Mouse (Mus musculus) ES-E14 (cell line): ENCODE results near the gene Bbs2. TPM values are rescaled to one million over a fixed set of nuclear protein-coding genes. Genes with fewer than 3 reads are reported as not detected.
"Not testable (repeated sequence)": the region's sequence is repeated elsewhere in the genome, so short reads cannot be mapped to it uniquely, and the experiment has no call there.

Experiments used
- DNase-seq: peaks from one replicate; pipeline ENCODE4 v3.0.0-alpha.2; 2013; ENCODE audit warnings: low read depth, low spot score
- H3K27ac ChIP-seq: 2 replicates; pipeline ENCODE4 v1.5.1; 2012; ENCODE audit warnings: low read depth, mild to moderate bottlenecking, low read length, moderate library complexity, mixed read lengths; ENCODE audit not compliant: poor library complexity, insufficient read depth, severe bottlenecking
- H3K36me3 ChIP-seq: 2 replicates; pipeline ENCODE4 v1.6.1; 2012; ENCODE audit warnings: mild to moderate bottlenecking, low read length, moderate library complexity, mixed read lengths; ENCODE audit not compliant: control insufficient read depth, poor library complexity, insufficient read depth, severe bottlenecking
- H3K4me1 ChIP-seq, 2 experiments: fragments of 150-350 bp in 1 of 2; sonication (generic) in 1 of 2; 2 replicates each; pipeline ENCODE4 v1.6.1; 2012; ENCODE audit warnings: low read length in 2 of 2, mild to moderate bottlenecking in 1 of 2, mixed read lengths in 1 of 2; ENCODE audit not compliant: control insufficient read depth in 2 of 2, insufficient read depth in 2 of 2, poor library complexity in 1 of 2
- H3K4me3 ChIP-seq, 2 experiments: fragments of 150-350 bp in 1 of 2; sonication (generic) in 1 of 2; 2 replicates each; pipeline ENCODE4 v1.5.1; 2012; ENCODE audit warnings: low read length in 2 of 2, low read depth in 1 of 2, mild to moderate bottlenecking in 1 of 2, mixed read lengths in 1 of 2; ENCODE audit not compliant: insufficient read depth in 1 of 2, poor library complexity in 1 of 2, severe bottlenecking in 1 of 2
- H3K9ac ChIP-seq: 2 replicates; pipeline ENCODE4 v1.6.1; 2012; ENCODE audit warnings: low read depth, mild to moderate bottlenecking, low read length, mixed read lengths; ENCODE audit not compliant: poor library complexity, insufficient read depth, severe bottlenecking
- H3K9me3 ChIP-seq: fragments of 150-350 bp; sonication (generic); 2 replicates; pipeline ENCODE4 v1.6.1; 2012; ENCODE audit warnings: low read depth, mild to moderate bottlenecking, low read length; ENCODE audit not compliant: control insufficient read depth, insufficient read depth
- CHD2 ChIP-seq: IDR thresholded peaks from 2 replicates; pipeline ENCODE4 v1.6.1; 2014; ENCODE audit warnings: mild to moderate bottlenecking, low read depth, low read length, inconsistent platforms
- HCFC1 ChIP-seq: IDR thresholded peaks from 2 replicates; pipeline ENCODE4 v1.6.1; 2012; ENCODE audit warnings: low read length, inconsistent platforms, borderline replicate concordance; ENCODE audit not compliant: insufficient read depth
- MAFK ChIP-seq: IDR thresholded peaks from 2 replicates; pipeline ENCODE4 v1.6.1; 2014; ENCODE audit warnings: mild to moderate bottlenecking, low read depth, low read length, inconsistent platforms; ENCODE audit not compliant: insufficient read depth
- ZC3H11A ChIP-seq: IDR thresholded peaks from 2 replicates; pipeline ENCODE4 v1.6.1; 2012; ENCODE audit warnings: low read depth, mild to moderate bottlenecking, inconsistent platforms, low read length, borderline replicate concordance
- ZNF384 ChIP-seq: IDR thresholded peaks from 2 replicates; pipeline ENCODE4 v1.6.1; 2012; ENCODE audit warnings: low read depth, low read length, inconsistent platforms
- in situ Hi-C, 2 experiments: fragments of 600-800 bp; cut with MboI; formaldehyde crosslinking; loops; one replicate each; pipeline ENCODE4 v1.15.1; 2025; ENCODE audit warnings: low sequenced_read_pairs in 2 of 2, inconsistent platforms in 1 of 2; ENCODE audit not compliant: unreplicated experiment in 2 of 2
- total RNA-seq: library from RNA; depleted of rRNA; stranded (reverse); fragments of 300-350 nt; gene quantifications from 2 replicates; pipeline ENCODE4 v1.2.3, GENCODE M21; 2012

Gene Bbs2
- total RNA-seq, 1 experiment = 26.0 TPM

- in situ Hi-C loops = no loop called here
- Histone ChIP-seq H3K9me3 (no peaks in the 10 kb centered on the region), H3K4me3 (no peak overlapping the region), H3K4me1 (peaks cover 0 to 3% of the 10 kb centered on the region in 2 experiments; a peak in 1 of 4 replicates), H3K27ac (no peak overlapping the region), H3K36me3 (no peaks in the 10 kb centered on the region), H3K9ac (no peak overlapping the region)
- no peak for DNase-seq
- TF ChIP-seq HCFC1 = no peak
- no peak for TF ChIP-seq ZC3H11A
- TF ChIP-seq CHD2 = no peak
- no peak for TF ChIP-seq ZNF384
- no peak for TF ChIP-seq MAFK
Observed at GRCm38 (mm10) chr8:94136192-94136591, 37.5 kb upstream of the Bbs2 start.

GRCm38 (mm10) chr8:94135556-94135955 lies 36.8 kb upstream of the Bbs2 start:
- DNase-seq = no peak
- no peaks in the 10 kb centered on the region for H3K9me3 ChIP-seq
- H3K4me1 ChIP-seq = peaks cover 0 to 3% of the 10 kb centered on the region in 2 experiments; a peak in 1 of 4 replicates
- no peak overlapping the region for H3K4me3 ChIP-seq
- in situ Hi-C loops = no loop called here
- H3K27ac ChIP-seq = no peak overlapping the region
- H3K36me3 ChIP-seq = no peaks in the 10 kb centered on the region
- TF ChIP-seq ZNF384 (no peak), MAFK (no peak), CHD2 (no peak), HCFC1 (no peak), ZC3H11A (no peak)
- H3K9ac ChIP-seq = no peak overlapping the region

GRCm38 (mm10) chr8:94134601-94135000 lies 35.9 kb upstream of the Bbs2 start:
- TF ChIP-seq MAFK = peak; percentile 48; the same call in 1 of the 2 replicates
- H3K4me3 ChIP-seq, H3K27ac ChIP-seq, DNase-seq, H3K9me3 ChIP-seq, H3K9ac ChIP-seq, H3K4me1 ChIP-seq, in situ Hi-C loops, H3K36me3 ChIP-seq: not testable (repeated sequence)

GRCm38 (mm10) chr8:94132096-94132495 lies 33.4 kb upstream of the Bbs2 start:
- DNase-seq = no peak
- no peaks in the 10 kb centered on the region for H3K36me3 ChIP-seq
- H3K9ac ChIP-seq = no peak overlapping the region
- in situ Hi-C loops = no loop called here
- peaks cover 0 to 3% of the 10 kb centered on the region in 2 experiments; a peak in 1 of 4 replicates for H3K4me1 ChIP-seq
- no peak overlapping the region for H3K4me3 ChIP-seq
- TF ChIP-seq ZC3H11A = no peak
- no peak for TF ChIP-seq CHD2
- TF ChIP-seq MAFK = no peak
- TF ChIP-seq ZNF384 = no peak
- no peak for TF ChIP-seq HCFC1
- no peak overlapping the region for H3K27ac ChIP-seq
- no peaks in the 10 kb centered on the region for H3K9me3 ChIP-seq

- Histone ChIP-seq H3K4me1 (no peaks in the 10 kb centered on the region), H3K36me3 (no peaks in the 10 kb centered on the region), H3K9me3 (no peaks in the 10 kb centered on the region), H3K9ac (no peak overlapping the region), H3K4me3 (no peak overlapping the region), H3K27ac (no peak overlapping the region)
- in situ Hi-C loops = no loop called here
- TF ChIP-seq MAFK (no peak), CHD2 (no peak), ZC3H11A (no peak), ZNF384 (no peak), HCFC1 (no peak)
- no peak for DNase-seq
Observed at GRCm38 (mm10) chr8:94130126-94130525, 31.4 kb upstream of the Bbs2 start.
